Mouse (Mus musculus) liver, postnatal 0 days (tissue): ENCODE data around the gene Dnal1.

ENCODE experiments used
- CTCF ChIP-seq: sonication (generic); IDR thresholded peaks from 2 replicates; pipeline ENCODE4 v1.5.1; 2016; ENCODE audit warnings: antibody characterized with exemption, low read depth
- EP300 ChIP-seq: IDR thresholded peaks from 2 replicates; pipeline ENCODE4 v1.6.1; 2016; ENCODE audit warnings: antibody characterized with exemption, low read depth, mild to moderate bottlenecking

DNA sequence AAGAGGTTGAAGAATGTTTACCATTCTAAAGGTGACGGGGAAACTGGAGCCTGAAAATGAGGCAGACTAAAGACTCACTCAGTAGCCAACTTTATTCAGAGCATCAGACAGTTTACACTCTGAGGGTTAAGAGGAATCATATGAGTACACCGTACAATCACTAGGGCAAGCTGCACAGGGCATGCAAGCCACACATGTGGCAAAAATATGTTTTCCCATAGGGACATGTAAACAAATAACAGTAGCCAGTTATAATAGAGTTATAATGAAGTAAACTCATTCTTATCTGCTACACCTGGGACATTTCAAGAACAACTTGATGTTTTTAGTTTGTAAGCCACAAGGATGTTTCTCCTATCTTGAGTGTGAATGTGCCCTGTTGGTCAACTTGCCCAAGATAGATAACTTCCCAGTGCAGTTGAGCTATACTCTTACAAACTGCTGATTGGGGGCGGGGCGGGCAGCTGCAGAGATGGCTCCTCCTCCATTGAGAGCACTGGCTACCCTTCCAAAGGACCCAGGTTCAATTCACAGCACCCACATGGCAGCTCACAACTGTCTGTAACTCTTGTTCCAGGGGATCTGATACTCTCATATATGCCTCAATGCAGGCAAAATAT lies 36.7 kb upstream of the Dnal1 start:
- no peak for TF ChIP-seq CTCF
- TF ChIP-seq EP300, result no peak
